Mouse (Mus musculus): Measurements from ENCODE around the gene Ttll1. TPM values are rescaled to one million over a fixed set of nuclear protein-coding genes. Genes with fewer than 3 reads are reported as not detected.
A peak's percentile ranks its signal among the peaks of the same experiment; 100 is the strongest.
"Not testable (repeated sequence)": the region's sequence is repeated elsewhere in the genome, so short reads cannot be mapped to it uniquely, and the experiment has no call there.

The Ttll1 gene
- total and polyA plus RNA-seq, 2 experiments from 2014 or later, result 47.4 to 115 TPM

- Histone ChIP-seq H3K9ac (no peak overlapping the region), H3K4me1 (ENCODE audit: insufficient read depth) (no peaks in the 10 kb centered on the region; the same call in 1 of the 2 replicates), H3K4me2 (ENCODE audit: low read depth) (no peak overlapping the region), H3K4me3 (ENCODE audit: low read depth, low read length) (no peak overlapping the region), H3K27ac (ENCODE audit: low read depth, low read length) (no peak overlapping the region), H3K27me3 (ENCODE audit: insufficient read depth, low read length) (no peaks in the 10 kb centered on the region), H3K36me3 (ENCODE audit: insufficient read depth) (no peaks in the 10 kb centered on the region), H3K9me3 (ENCODE audit: low read length) (no peaks in the 10 kb centered on the region)
- ATAC-seq (no peak), DNase-seq (no peak)
- TF ChIP-seq CTCF (IDR thresholded peaks at IDR 0.05; ENCODE audit: low read depth), result no peak
- WGBS, result 84% methylated on average over 4 of the region's 4 CpGs
Measured at GRCm38 (mm10) chr15:83466331-83466730, 44.4 kb downstream of the Ttll1 start.

DNA sequence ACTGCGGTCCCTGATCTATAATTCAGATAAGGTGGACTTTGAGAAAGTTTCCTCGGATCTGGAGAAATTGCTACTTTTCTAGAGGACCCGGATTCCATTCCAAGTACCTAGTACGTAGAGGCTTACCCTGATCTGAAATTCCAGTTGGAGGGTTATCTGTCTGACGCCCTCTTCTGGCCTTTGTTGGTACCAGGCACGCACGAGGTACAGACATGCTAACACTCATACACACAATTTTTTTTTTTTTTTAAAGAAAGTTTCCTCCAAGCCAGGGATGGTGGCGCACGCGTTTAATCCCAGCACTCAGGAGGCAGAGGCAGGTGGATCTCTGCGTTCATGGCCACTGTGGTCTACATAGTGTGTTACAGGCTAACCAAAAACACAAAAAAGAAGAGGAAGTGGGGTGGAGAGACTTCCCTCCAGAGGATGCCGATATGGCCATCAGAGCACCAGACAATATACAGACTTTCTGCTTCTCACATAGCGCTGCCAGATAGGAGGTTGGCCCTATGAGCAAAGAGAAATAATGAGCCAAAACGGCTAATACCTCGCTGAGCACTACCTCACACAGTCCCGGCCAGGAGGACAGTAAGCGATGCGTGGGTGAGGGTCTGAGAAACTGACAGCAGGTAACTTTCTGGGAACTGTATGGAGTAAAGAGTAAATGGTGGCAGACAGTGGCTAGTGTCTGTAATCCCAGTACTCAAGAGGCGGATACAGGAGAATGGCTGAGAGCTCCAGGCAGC is 45.6 kb downstream of the Ttll1 start:
- Histone ChIP-seq H3K9me3 (ENCODE audit: low read length) (no peaks in the 10 kb centered on the region), H3K27ac (ENCODE audit: low read depth, low read length) (no peak overlapping the region), H3K27me3 (ENCODE audit: insufficient read depth, low read length) (no peaks in the 10 kb centered on the region), H3K36me3 (ENCODE audit: insufficient read depth) (no peaks in the 10 kb centered on the region), H3K4me2 (ENCODE audit: low read depth) (peak overlapping the region; percentile 78), H3K4me3 (ENCODE audit: low read depth, low read length) (peak overlapping the region; percentile 68), H3K9ac (no peak overlapping the region), H3K4me1 (ENCODE audit: insufficient read depth) (no peaks in the 10 kb centered on the region; the same call in 1 of the 2 replicates)
- peak; percentile 39 for TF ChIP-seq CTCF (IDR thresholded peaks at IDR 0.05; ENCODE audit: low read depth)
- ATAC-seq, result peak; percentile 36; the same call in 1 of the 2 replicates
- WGBS, result 79% methylated on average over 19 of the region's 19 CpGs
- DNase-seq, result no peak

DNA sequence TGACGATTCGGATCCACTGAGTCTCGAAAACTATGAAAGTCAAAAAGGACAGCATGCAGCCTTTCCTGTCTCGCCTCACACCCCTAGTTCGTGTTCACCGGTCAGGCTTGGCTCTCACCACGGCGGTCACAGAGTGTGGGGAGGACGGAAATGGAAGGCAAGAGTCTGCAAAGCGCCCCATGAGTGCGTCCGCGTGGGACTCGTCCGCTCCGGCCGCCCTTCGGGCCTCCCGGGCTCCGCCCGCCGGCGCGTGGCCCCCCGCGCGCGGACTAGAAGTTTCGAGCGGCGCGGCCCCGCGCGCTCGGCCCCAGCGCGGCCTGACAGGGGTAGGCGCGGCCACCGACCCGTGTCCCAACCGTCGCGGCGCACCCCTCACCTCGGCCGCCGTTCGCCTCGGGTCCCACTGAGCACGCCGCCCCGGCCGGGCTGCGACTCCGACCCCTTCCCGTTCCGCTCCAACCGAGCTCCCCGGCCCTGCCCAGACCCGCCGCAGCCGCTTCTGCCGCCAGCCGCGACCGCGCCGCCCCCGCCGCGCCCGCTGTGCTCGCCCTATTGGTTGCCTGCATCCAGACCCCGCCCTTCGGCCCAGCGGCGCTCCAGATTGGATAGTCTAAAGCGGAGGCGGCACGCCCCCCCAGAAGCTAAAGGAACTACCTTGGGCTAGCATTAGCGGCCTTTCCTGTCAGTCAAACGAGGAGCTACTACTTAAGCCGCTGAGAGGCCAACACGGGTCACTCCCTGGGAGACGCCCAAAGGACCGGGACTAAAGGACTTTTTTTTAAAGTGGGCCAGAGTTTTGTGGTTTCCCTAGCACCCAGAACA is 46.4 kb downstream of the Ttll1 start, which contains the start of gene Pacsin2:
Gene Pacsin2, minus strand, starts transcription at position 524 of the 822 bp plus-strand sequence.
- TF ChIP-seq CTCF (IDR thresholded peaks at IDR 0.05; ENCODE audit: low read depth), result no peak
- Histone ChIP-seq H3K27ac (ENCODE audit: low read depth, low read length) (no peak within 1 kb of the TSS), H3K9ac (peak within 1 kb of the TSS; percentile 53), H3K27me3 (ENCODE audit: insufficient read depth, low read length) (no peaks in the 10 kb centered on the region), H3K4me2 (ENCODE audit: low read depth) (peak within 1 kb of the TSS; percentile 78), H3K4me3 (ENCODE audit: low read depth, low read length) (peak within 1 kb of the TSS; percentile 68), H3K36me3 (ENCODE audit: insufficient read depth) (no peaks in the 10 kb centered on the region), H3K4me1 (ENCODE audit: insufficient read depth) (no peaks in the 10 kb centered on the region; the same call in 1 of the 2 replicates), H3K9me3 (ENCODE audit: low read length) (no peaks in the 10 kb centered on the region)
- peak; percentile 93 for DNase-seq
- 1% methylated on average over 68 of the region's 88 CpGs for WGBS
- peak; percentile 99 for ATAC-seq

DNA sequence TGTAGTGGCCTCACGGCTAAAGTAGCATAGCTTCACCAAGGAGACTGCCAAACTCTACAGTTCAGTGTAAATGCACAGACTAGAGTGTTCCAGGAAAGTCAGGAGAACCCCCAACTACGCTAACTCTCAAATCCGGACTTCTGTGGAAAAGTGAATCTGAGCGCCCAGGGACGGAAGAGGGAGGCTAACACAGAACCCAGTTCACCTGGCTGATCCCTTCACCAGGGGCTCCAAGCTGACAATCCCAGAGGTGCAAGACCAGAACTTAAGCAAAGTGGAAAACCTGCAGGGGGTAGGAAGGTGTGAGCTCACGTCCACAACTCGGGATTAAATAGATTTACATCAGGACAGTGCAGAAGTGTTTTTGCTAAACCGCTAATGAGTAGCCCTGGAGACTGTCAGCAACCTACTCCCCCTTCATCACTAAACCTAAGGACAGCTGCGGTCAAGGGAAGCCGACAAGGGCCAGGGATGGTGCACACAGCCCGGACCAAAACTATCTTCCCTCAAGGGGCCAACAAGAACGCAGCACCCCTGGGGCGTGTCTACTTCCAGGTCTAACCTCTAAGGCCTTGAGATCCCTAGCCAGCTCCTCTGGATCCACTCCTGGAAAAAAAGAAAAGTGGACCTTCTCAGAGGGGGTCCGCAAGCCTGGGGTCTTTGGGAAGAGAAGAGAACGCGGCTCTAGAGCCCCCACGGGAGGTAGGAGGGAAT is 47.2 kb downstream of the Ttll1 start:
- H3K9ac ChIP-seq, result peak overlapping the region; percentile 53
- peak overlapping the region; percentile 78 for H3K4me2 ChIP-seq (ENCODE audit: low read depth)
- no peaks in the 10 kb centered on the region for H3K36me3 ChIP-seq (ENCODE audit: insufficient read depth)
- ATAC-seq (no peak), DNase-seq (no peak)
- no peaks in the 10 kb centered on the region; the same call in 1 of the 2 replicates for H3K4me1 ChIP-seq (ENCODE audit: insufficient read depth)
- WGBS, result 11% methylated on average over 17 of the region's 17 CpGs
- H3K9me3 ChIP-seq (ENCODE audit: low read length), result no peaks in the 10 kb centered on the region
- no peak overlapping the region for H3K27ac ChIP-seq (ENCODE audit: low read depth, low read length)
- no peak for TF ChIP-seq CTCF (IDR thresholded peaks at IDR 0.05; ENCODE audit: low read depth)
- H3K4me3 ChIP-seq (ENCODE audit: low read depth, low read length), result peak overlapping the region; percentile 68
- H3K27me3 ChIP-seq (ENCODE audit: insufficient read depth, low read length), result no peaks in the 10 kb centered on the region

GRCm38 (mm10) chr15:83462349-83462748 is 48.3 kb downstream of the Ttll1 start:
- DNase-seq; H3K4me1 ChIP-seq (ENCODE audit: insufficient read depth); H3K9me3 ChIP-seq (ENCODE audit: low read length); ATAC-seq; H3K4me2 ChIP-seq (ENCODE audit: low read depth); H3K27ac ChIP-seq (ENCODE audit: low read depth, low read length); H3K27me3 ChIP-seq (ENCODE audit: insufficient read depth, low read length); H3K9ac ChIP-seq; H3K36me3 ChIP-seq (ENCODE audit: insufficient read depth); H3K4me3 ChIP-seq (ENCODE audit: low read depth, low read length): not testable (repeated sequence)
- 96% methylated on average over 8 of the region's 8 CpGs for WGBS

DNA sequence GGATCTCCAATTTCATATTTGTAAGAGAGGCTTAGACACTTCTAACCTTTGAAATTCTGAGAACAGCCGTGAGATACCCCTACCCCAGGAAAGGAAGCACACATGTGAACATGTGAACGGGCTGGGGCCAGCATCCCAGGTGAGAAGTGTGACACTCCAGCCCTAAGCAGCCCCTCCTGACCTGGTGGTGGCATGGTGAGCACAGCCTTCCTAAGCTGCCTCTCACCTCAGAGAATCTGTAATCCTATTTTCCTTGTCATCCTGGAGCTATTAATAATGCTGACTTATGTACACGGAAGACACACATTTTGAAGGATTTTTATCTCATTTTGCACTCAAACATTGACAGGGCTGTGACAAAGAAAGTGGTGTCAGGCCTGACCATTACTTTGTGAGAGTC is 49.8 kb downstream of the Ttll1 start:
- WGBS, result 87% methylated on average over 3 of the region's 3 CpGs
- DNase-seq (no peak), ATAC-seq (no peak)
- no peaks in the 10 kb centered on the region for H3K36me3 ChIP-seq (ENCODE audit: insufficient read depth)
- H3K4me3 ChIP-seq (ENCODE audit: low read depth, low read length), result no peak overlapping the region
- H3K4me1 ChIP-seq (ENCODE audit: insufficient read depth), result no peaks in the 10 kb centered on the region; the same call in 1 of the 2 replicates
- no peaks in the 10 kb centered on the region for H3K9me3 ChIP-seq (ENCODE audit: low read length)
- no peak overlapping the region for H3K4me2 ChIP-seq (ENCODE audit: low read depth)
- H3K9ac ChIP-seq, result no peak overlapping the region
- TF ChIP-seq CTCF (IDR thresholded peaks at IDR 0.05; ENCODE audit: low read depth), result no peak
- H3K27ac ChIP-seq (ENCODE audit: low read depth, low read length), result no peak overlapping the region
- no peaks in the 10 kb centered on the region for H3K27me3 ChIP-seq (ENCODE audit: insufficient read depth, low read length)
